Mouse (Mus musculus) neural tube, postnatal 0 days (tissue): ENCODE measurements around the gene Cadm4. TPM values are rescaled to one million over a fixed set of nuclear protein-coding genes. Genes with fewer than 3 reads are reported as not detected.

ENCODE experiments used
- polyA plus RNA-seq: library from polyadenylated mRNA; unstranded; fragments of >200 nt; fragmentation: Nextera tagmentation; extraction: Ambion mirVana; gene quantifications from 2 replicates; pipeline ENCODE4 v1.2.1, GENCODE M21; 2015

The Cadm4 gene
- polyA plus RNA-seq = 110 and 120 TPM in 2 replicates

DNA sequence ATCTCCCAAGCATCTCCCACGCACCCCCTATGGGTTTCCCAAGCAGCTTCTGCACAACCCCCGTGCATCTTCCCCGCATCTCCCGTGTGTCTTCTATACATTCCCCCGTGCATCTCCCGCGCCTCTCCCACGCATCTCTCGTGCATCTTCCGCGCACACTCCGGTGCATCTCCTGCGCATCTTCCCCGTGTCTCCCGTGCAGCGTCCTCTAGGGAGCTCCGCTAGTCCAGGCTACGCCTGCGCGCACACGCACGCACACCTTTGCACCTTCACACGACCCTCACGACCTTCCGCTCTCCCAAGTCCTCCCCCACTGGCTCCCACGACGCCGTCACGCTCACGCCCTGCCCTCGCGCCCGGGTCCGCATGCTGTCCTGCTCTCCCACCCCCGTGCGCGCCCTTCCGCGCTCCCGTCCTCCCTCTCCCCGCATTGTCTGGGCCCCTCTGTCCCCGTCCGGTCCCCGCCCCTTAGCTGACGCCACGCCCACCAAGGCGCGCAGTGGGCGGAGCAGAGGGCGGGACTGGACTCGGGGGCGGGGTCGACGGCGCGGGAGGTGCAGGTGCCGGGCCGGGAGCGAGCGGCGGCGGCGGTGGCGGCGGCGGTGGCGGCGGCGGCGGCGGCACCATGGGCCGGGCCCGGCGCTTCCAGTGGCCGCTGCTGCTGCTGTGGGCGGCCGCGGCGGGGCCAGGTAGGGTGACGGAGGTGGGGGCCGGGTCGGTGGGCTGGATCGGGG lies at the start of gene Cadm4:
Gene Cadm4, plus strand, starts transcription at position 550 of the 734 bp plus-strand sequence.

DNA sequence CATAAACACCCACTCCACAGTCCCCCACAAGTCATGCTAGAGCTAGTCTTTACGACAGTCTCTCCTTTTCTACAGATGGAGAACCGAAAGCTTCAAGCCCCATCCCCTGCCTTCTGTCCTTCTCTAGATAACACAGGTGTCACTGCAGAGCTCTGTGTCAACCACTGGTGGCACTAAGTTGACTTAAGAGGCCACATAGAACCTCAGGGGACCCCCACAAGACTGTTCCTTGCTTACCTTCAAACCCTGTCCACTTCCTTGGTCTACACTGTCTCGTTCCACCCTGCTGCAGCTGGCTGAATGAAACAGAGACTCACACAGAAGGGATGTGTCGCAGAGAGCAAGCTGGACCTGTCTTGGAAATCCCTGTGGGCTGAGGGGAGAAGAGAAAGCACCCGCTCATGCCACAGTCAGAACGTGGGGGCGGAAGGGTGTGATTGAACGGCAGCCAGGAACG lies 29.9 kb upstream of the Cadm4 start, which contains the start of gene Irgc1:
Gene Irgc1, minus strand, starts transcription at position 443 of the 457 bp plus-strand sequence.

DNA sequence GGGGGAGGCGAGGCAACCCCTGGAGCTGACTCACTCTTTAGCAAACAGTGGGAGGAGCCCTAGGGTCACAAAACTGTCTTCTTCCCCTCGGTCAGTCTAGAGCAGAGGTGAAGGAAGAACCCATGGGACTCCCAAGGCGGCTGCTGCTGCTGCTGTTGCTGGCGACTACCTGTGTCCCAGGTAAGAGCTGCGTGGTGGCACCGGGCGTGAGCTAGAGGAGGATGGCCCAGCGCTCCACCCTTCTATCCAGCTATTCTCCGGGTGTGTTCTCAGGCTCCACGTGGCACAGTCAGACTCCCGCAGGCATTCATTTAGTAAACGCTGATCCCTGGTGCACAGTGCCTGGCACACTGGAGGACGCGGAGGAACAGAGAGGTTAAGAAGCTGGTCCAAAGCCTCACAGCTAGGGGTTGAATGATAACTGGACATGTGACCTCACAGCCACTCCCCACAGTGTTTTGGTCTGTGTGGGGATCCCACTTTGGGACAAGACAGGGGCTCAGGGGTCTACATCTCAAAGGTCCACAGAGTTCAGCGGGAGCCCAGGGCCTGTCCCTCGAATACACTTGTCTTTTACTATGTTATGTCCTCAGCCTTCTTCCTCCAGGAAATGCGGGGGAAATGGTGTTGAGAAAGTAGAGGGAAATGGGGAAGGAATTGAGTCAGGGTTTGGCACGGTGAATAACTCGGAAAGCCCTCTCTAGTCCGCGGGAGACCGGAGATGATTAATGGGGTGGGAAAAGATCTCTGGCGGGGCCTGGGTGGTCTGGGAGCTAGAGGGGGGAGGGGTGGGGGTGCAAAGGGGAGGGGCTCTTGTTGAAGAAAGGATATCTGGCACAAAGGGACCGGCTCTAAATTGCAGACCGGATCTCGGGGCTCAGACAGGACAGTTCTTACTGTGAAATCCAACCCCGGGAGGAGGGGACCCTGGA lies 19.2 kb upstream of the Cadm4 start, which contains the start of gene Plaur:
Gene Plaur, plus strand, starts transcription at position 97 of the 932 bp plus-strand sequence.

DNA sequence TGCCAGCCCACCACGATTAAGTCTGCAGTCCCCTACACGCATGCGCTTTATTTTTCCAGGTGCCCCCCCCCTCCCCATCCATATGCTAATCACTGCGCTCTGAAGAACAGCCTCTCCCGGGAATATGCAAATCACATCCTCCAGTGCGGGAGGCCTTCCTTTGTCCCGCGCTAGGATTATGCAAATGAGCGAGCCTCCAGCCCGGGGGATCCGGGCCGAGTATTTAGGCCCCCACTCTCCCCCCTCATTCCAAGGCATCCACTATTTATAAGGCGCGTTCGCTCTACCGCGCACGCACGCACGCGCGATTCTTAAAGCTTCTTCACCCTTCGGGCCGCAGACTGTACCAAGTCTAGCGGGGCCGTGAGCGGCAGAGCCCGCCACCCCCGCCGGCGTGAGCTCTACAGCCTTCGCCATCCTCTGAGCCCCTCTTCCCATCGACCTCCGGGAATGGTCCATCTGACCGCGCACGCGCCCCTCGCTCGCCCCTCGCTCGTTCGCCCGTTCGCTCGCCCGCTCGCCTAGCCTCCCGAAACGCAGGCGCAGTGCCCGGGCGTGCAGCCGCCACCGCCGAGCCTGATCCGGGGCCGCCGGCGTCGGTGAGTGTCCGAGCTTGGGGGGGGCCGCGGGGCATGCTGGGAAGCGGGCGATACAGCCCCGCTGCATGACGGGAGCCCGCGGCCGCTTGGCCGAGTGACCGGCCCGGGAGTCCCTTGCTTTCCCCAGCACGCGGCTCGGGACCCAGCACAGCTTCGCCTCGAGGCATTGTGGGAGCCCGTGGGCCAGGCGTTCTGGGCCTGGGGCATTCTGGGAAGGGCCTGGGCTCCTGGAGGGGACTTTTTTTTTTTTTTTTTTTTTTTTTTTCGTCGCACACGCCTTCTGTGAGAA lies 25.3 kb downstream of the Cadm4 start, which contains the start of gene Zfp428:
Gene Zfp428, plus strand, starts transcription at position 169 of the 888 bp plus-strand sequence.

DNA sequence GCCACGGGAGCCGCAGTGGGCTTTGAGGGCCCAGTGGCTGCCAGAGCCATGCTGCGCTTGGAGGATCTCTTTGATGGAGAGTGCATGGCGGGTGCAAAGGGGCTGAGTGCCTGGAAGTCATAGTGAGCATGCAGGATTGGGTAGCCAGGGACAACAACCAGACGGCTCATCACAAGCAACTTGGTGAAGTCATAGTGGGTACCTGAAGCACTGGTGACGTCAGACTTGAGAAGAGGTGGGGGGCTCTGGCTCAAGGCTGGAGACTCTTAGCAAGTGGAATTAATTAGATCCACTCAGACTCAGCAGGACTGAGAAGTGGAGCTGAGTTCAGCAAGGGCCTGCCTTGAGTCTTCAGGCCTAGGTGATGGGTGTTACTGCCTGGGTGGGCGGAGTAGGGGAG lies 30.5 kb downstream of the Cadm4 start, which contains the start of gene AC161166.1:
Gene AC161166.1, minus strand, starts transcription at position 101 of the 400 bp plus-strand sequence.

DNA sequence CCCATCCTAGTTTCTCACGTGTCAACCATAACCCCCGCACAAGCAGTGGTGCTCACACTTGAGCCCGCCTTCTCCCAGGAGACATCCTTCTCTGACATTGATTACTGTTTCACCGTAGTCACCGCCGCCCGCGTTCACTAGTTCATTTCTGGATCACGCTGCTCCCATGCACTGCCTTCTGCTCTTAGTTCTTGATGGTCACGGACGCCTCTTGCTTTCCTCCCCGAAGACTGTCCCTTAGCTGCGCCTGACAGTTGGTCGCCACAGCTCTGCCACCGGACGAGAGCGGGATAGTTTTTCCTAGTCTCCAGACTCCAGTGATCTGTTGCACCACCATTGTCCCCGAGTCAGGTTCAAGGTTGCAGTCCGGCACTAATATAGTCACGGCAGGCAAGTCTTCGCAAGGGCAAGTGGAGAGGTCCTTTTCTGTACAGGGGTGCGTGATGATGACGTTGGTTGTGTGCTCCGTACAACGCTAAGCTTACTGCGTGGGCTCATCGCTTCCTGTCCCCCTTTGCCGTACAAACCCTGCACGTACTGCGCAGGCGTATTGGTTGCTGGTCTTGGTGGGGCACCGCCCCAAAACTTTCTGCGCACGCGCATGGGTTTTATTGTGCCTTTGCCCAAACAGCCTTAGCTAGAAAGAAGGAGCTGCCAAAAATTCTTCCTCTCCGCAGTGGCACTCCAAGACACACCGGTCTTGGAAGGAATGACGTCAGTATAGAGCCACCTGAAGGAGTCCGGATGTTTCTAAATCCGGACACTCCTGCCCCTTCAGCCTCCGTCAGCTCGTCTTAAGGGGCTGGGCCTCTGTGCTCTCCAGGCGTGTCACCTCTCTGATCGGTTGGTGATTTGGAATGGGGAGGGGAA lies 48.5 kb downstream of the Cadm4 start, which contains the start of gene Irgq:
Gene Irgq, plus strand, starts transcription at position 628 of the 870 bp plus-strand sequence.

DNA sequence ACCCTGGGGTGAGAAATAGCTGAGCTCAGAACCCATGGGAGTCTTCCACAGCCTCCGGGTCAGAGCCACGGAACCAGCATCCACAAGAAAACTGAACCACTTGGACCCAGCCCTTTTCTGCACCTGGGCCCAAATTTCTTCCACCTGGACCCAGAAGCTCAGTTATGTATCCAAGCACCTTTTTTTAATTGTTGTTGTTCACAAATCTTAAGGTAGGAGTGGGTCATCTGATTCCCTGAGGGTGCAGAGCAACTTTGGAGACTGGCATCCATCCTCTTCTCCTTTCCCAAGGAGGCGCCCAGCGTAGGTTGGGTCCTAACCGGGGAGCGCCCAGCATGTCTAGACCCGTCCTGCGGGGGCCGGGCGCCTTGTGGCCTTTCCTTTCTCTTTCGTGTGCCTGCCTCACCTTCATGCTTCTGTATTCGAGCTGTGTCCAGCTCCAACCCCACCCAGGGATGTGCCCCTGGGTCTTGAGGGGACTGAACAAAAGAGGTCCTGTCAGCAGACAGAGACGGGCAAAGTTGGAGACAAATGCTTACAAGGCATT lies 64.3 kb downstream of the Cadm4 start, which contains the start of the genes Pinlyp and Xrcc1:
Gene Pinlyp, minus strand, starts transcription at position 51 of the 547 bp plus-strand sequence.
Gene Xrcc1, plus strand, starts transcription at position 222 of the 547 bp plus-strand sequence.

Other genes with a start within 250 kb of the Cadm4 start
- 2.2 and 2.8 TPM in 2 replicates for gene Zfp109, start 244.5 kb upstream of the Cadm4 start, polyA plus RNA-seq
- gene Zfp108, start 227.2 kb upstream of the Cadm4 start, polyA plus RNA-seq = 5.5 and 5.8 TPM in 2 replicates
- 4.8 TPM in 2 replicates for gene Zfp93, start 211.6 kb upstream of the Cadm4 start, polyA plus RNA-seq
- gene Zfp61, start 180.8 kb upstream of the Cadm4 start, polyA plus RNA-seq = 24.7 and 29.1 TPM in 2 replicates
- 19.7 and 21.9 TPM in 2 replicates for gene Zfp94, start 165.4 kb upstream of the Cadm4 start, polyA plus RNA-seq
- gene Tescl, start 148.1 kb upstream of the Cadm4 start, polyA plus RNA-seq = 0.65 and 1.0 TPM in 2 replicates
- 0.10 TPM in 1 of 2 replicates, not detected in the other for gene Lypd5, start 132.8 kb upstream of the Cadm4 start, polyA plus RNA-seq
- 2.2 and 3.2 TPM in 2 replicates for gene Kcnn4, start 111.8 kb upstream of the Cadm4 start, polyA plus RNA-seq
- gene Smg9, start 82.4 kb upstream of the Cadm4 start, polyA plus RNA-seq = 28.5 and 35.3 TPM in 2 replicates
- not detected in 2 replicates for gene Irgc1, start 29.7 kb upstream of the Cadm4 start, polyA plus RNA-seq
- 1.4 and 2.5 TPM in 2 replicates for gene Plaur, start 19.5 kb upstream of the Cadm4 start, polyA plus RNA-seq
- gene Zfp428, start 25.0 kb downstream of the Cadm4 start, polyA plus RNA-seq = 201 and 233 TPM in 2 replicates
- gene AC161166.1, start 30.4 kb downstream of the Cadm4 start, polyA plus RNA-seq = 0.35 and 0.56 TPM in 2 replicates
- gene Irgq, start 48.7 kb downstream of the Cadm4 start, polyA plus RNA-seq = 18.4 and 19.7 TPM in 2 replicates
- gene Pinlyp, start 64.1 kb downstream of the Cadm4 start, polyA plus RNA-seq = 0.18 TPM in 1 of 2 replicates, not detected in the other
- gene Xrcc1, start 64.3 kb downstream of the Cadm4 start, polyA plus RNA-seq = 40.7 and 51.6 TPM in 2 replicates
- 30.6 and 31.1 TPM in 2 replicates for gene Ethe1, start 105.5 kb downstream of the Cadm4 start, polyA plus RNA-seq
- gene Zfp575, start 105.6 kb downstream of the Cadm4 start, polyA plus RNA-seq = 23.0 and 23.3 TPM in 2 replicates
- gene Phldb3, start 128.7 kb downstream of the Cadm4 start, polyA plus RNA-seq = not detected in 2 replicates
- gene Lypd3, start 154.5 kb downstream of the Cadm4 start, polyA plus RNA-seq = 1.2 and 1.3 TPM in 2 replicates
- not detected in 2 replicates for gene Tex101, start 194.7 kb downstream of the Cadm4 start, polyA plus RNA-seq
- gene BC049730, start 227.2 kb downstream of the Cadm4 start, polyA plus RNA-seq = not detected in 2 replicates
- not detected in 2 replicates for gene Gm4763, start 244.9 kb downstream of the Cadm4 start, polyA plus RNA-seq